Mouse (Mus musculus): ENCODE measurements around the gene Asic2. TPM values are rescaled to one million over a fixed set of nuclear protein-coding genes. Genes with fewer than 3 reads are reported as not detected.

The Asic2 gene
- polyA plus RNA-seq, 1 experiment from 2014 or later = 3.1 TPM

GRCm38 (mm10) chr11:81765288-81765687 lies 203.0 kb downstream of the Asic2 start:
- Histone ChIP-seq H3K27ac (replicated peaks) (no peak overlapping the region), H3K4me1 (peaks cover 5% of the 10 kb centered on the region), H3K4me2 (replicated peaks) (no peak overlapping the region), H3K36me3 (no peaks in the 10 kb centered on the region), H3K9ac (replicated peaks) (no peak overlapping the region), H3K9me3 (no peaks in the 10 kb centered on the region), H3K4me3 (no peak overlapping the region), H3K27me3 (no peaks in the 10 kb centered on the region)
- 71% methylated on average over 5 of the region's 5 CpGs for WGBS
- ATAC-seq (ENCODE audit: low FRiP score, low read depth) = no peak

GRCm38 (mm10) chr11:81764778-81765177 lies 203.5 kb downstream of the Asic2 start:
- H3K36me3 ChIP-seq = no peaks in the 10 kb centered on the region
- WGBS = 15% methylated on average over 3 of the region's 3 CpGs
- H3K27me3 ChIP-seq = no peaks in the 10 kb centered on the region

GRCm38 (mm10) chr11:81757221-81757620 lies 211.0 kb downstream of the Asic2 start:
- 89% methylated on average over 4 of the region's 4 CpGs for WGBS
- H3K27ac ChIP-seq (replicated peaks) = no peak overlapping the region
- H3K27me3 ChIP-seq = no peaks in the 10 kb centered on the region
- H3K36me3 ChIP-seq = no peaks in the 10 kb centered on the region
- no peaks in the 10 kb centered on the region for H3K9me3 ChIP-seq
- ATAC-seq (ENCODE audit: low FRiP score, low read depth) = no peak
- H3K4me1 ChIP-seq = no peaks in the 10 kb centered on the region
- no peak overlapping the region for H3K4me3 ChIP-seq
- H3K9ac ChIP-seq (replicated peaks) = no peak overlapping the region
- H3K4me2 ChIP-seq (replicated peaks) = no peak overlapping the region

More at GRCm38 (mm10) chr11:81764778-81765177, 203.5 kb downstream of the Asic2 start:
- Histone ChIP-seq H3K4me2 (replicated peaks) (no peak overlapping the region), H3K27ac (replicated peaks) (no peak overlapping the region), H3K9me3 (no peaks in the 10 kb centered on the region), H3K9ac (replicated peaks) (no peak overlapping the region), H3K4me1 (peaks cover 5% of the 10 kb centered on the region), H3K4me3 (no peak overlapping the region)
- no peak for ATAC-seq (ENCODE audit: low FRiP score, low read depth)

GRCm38 (mm10) chr11:81750876-81751275 lies 217.4 kb downstream of the Asic2 start:
- Histone ChIP-seq H3K9me3 (no peaks in the 10 kb centered on the region), H3K4me3 (no peak overlapping the region), H3K27ac (replicated peaks) (no peak overlapping the region), H3K4me1 (no peaks in the 10 kb centered on the region), H3K36me3 (no peaks in the 10 kb centered on the region), H3K4me2 (replicated peaks) (no peak overlapping the region), H3K9ac (replicated peaks) (no peak overlapping the region), H3K27me3 (no peaks in the 10 kb centered on the region)
- WGBS = 94% methylated on average over 5 of the region's 5 CpGs
- ATAC-seq (ENCODE audit: low FRiP score, low read depth) = no peak

- Histone ChIP-seq H3K4me3 (no peak overlapping the region), H3K9me3 (no peaks in the 10 kb centered on the region), H3K36me3 (no peaks in the 10 kb centered on the region), H3K27me3 (no peaks in the 10 kb centered on the region), H3K27ac (replicated peaks) (no peak overlapping the region), H3K9ac (replicated peaks) (no peak overlapping the region), H3K4me1 (no peaks in the 10 kb centered on the region), H3K4me2 (replicated peaks) (no peak overlapping the region)
- 58% methylated on average over 1 of the region's 1 CpGs for WGBS
- ATAC-seq (ENCODE audit: low FRiP score, low read depth) = no peak
These were observed 218.2 kb downstream of the Asic2 start for GRCm38 (mm10) chr11:81750016-81750415.

- Histone ChIP-seq H3K27me3 (no peaks in the 10 kb centered on the region), H3K4me1 (0 out of 2 replicates have a peak, but pooled peaks cover 4% of the 10 kb centered on the region), H3K4me2 (replicated peaks) (no peak overlapping the region), H3K36me3 (no peaks in the 10 kb centered on the region), H3K27ac (replicated peaks) (no peak overlapping the region), H3K9ac (replicated peaks) (no peak overlapping the region), H3K9me3 (no peaks in the 10 kb centered on the region), H3K4me3 (no peak overlapping the region)
- 75% methylated on average over 3 of the region's 3 CpGs for whole genome bisulfite sequencing
- ATAC-seq (ENCODE audit: low FRiP score, low read depth) = no peak
These were observed 229.3 kb downstream of the Asic2 start for GRCm38 (mm10) chr11:81738995-81739394.

GRCm38 (mm10) chr11:81737777-81738176 lies 230.5 kb downstream of the Asic2 start:
- 65% methylated on average over 3 of the region's 3 CpGs for WGBS
- no peaks in the 10 kb centered on the region for H3K36me3 ChIP-seq
- no peak overlapping the region for H3K4me3 ChIP-seq
- no peak overlapping the region for H3K4me2 ChIP-seq (replicated peaks)
- ATAC-seq (ENCODE audit: low FRiP score, low read depth) = no peak
- H3K27ac ChIP-seq (replicated peaks) = no peak overlapping the region
- no peak overlapping the region for H3K9ac ChIP-seq (replicated peaks)
- H3K4me1 ChIP-seq = 0 out of 2 replicates have a peak, but pooled peaks cover 4% of the 10 kb centered on the region
- H3K27me3 ChIP-seq = no peaks in the 10 kb centered on the region
- no peaks in the 10 kb centered on the region for H3K9me3 ChIP-seq

GRCm38 (mm10) chr11:81722071-81722470 lies 246.2 kb downstream of the Asic2 start:
- Histone ChIP-seq H3K4me2 (replicated peaks) (no peak overlapping the region), H3K4me3 (no peak overlapping the region), H3K27me3 (no peaks in the 10 kb centered on the region), H3K9me3 (no peaks in the 10 kb centered on the region), H3K36me3 (no peaks in the 10 kb centered on the region), H3K4me1 (no peaks in the 10 kb centered on the region), H3K9ac (replicated peaks) (no peak overlapping the region), H3K27ac (replicated peaks) (no peak overlapping the region)
- WGBS = 92% methylated on average over 2 of the region's 2 CpGs
- ATAC-seq (ENCODE audit: low FRiP score, low read depth) = no peak

GRCm38 (mm10) chr11:81714801-81715200 lies 253.5 kb downstream of the Asic2 start:
- H3K36me3 ChIP-seq = no peaks in the 10 kb centered on the region
- ATAC-seq (ENCODE audit: low FRiP score, low read depth) = no peak
- H3K4me2 ChIP-seq (replicated peaks) = no peak overlapping the region
- no peaks in the 10 kb centered on the region for H3K9me3 ChIP-seq
- no peaks in the 10 kb centered on the region for H3K27me3 ChIP-seq
- no peak overlapping the region for H3K9ac ChIP-seq (replicated peaks)
- WGBS = 51% methylated on average over 4 of the region's 4 CpGs
- H3K27ac ChIP-seq (replicated peaks) = no peak overlapping the region
- no peak overlapping the region for H3K4me3 ChIP-seq
- H3K4me1 ChIP-seq = no peaks in the 10 kb centered on the region

- Histone ChIP-seq H3K9me3 (no peaks in the 10 kb centered on the region), H3K36me3 (no peaks in the 10 kb centered on the region), H3K27ac (replicated peaks) (no peak overlapping the region), H3K4me2 (replicated peaks) (no peak overlapping the region), H3K27me3 (no peaks in the 10 kb centered on the region), H3K4me1 (no peaks in the 10 kb centered on the region), H3K9ac (replicated peaks) (no peak overlapping the region), H3K4me3 (no peak overlapping the region)
- ATAC-seq (ENCODE audit: low FRiP score, low read depth) = no peak
- WGBS = 77% methylated on average over 5 of the region's 5 CpGs
These were observed 261.3 kb downstream of the Asic2 start for GRCm38 (mm10) chr11:81706996-81707395.

- no peak overlapping the region for H3K4me2 ChIP-seq (replicated peaks)
- H3K4me3 ChIP-seq = no peak overlapping the region
- H3K4me1 ChIP-seq = no peaks in the 10 kb centered on the region
- no peak overlapping the region for H3K27ac ChIP-seq (replicated peaks)
- H3K27me3 ChIP-seq = no peaks in the 10 kb centered on the region
- H3K9ac ChIP-seq (replicated peaks) = no peak overlapping the region
- no peaks in the 10 kb centered on the region for H3K36me3 ChIP-seq
- no peak for ATAC-seq (ENCODE audit: low FRiP score, low read depth)
- H3K9me3 ChIP-seq = no peaks in the 10 kb centered on the region
- 82% methylated on average over 1 of the region's 1 CpGs for WGBS
These were observed 270.2 kb downstream of the Asic2 start for GRCm38 (mm10) chr11:81698008-81698407.

GRCm38 (mm10) chr11:81695501-81695900 lies 272.8 kb downstream of the Asic2 start:
- Histone ChIP-seq H3K9me3 (no peaks in the 10 kb centered on the region), H3K36me3 (no peaks in the 10 kb centered on the region), H3K9ac (replicated peaks) (no peak overlapping the region), H3K4me3 (no peak overlapping the region), H3K4me1 (no peaks in the 10 kb centered on the region), H3K4me2 (replicated peaks) (no peak overlapping the region), H3K27ac (replicated peaks) (no peak overlapping the region), H3K27me3 (no peaks in the 10 kb centered on the region)
- 89% methylated on average over 2 of the region's 2 CpGs for WGBS
- ATAC-seq (ENCODE audit: low FRiP score, low read depth) = no peak

- no peaks in the 10 kb centered on the region for H3K4me1 ChIP-seq
- no peak overlapping the region for H3K4me2 ChIP-seq (replicated peaks)
- no peak for ATAC-seq (ENCODE audit: low FRiP score, low read depth)
- H3K9ac ChIP-seq (replicated peaks) = no peak overlapping the region
- no peak overlapping the region for H3K4me3 ChIP-seq
- no peak overlapping the region for H3K27ac ChIP-seq (replicated peaks)
- H3K9me3 ChIP-seq = no peaks in the 10 kb centered on the region
- H3K27me3 ChIP-seq = no peaks in the 10 kb centered on the region
- WGBS = 65% methylated on average over 2 of the region's 2 CpGs
- no peaks in the 10 kb centered on the region for H3K36me3 ChIP-seq
These were observed 287.7 kb downstream of the Asic2 start for GRCm38 (mm10) chr11:81680511-81680910.
